Mouse (Mus musculus): Measurements from ENCODE around the gene Daw1. TPM values are rescaled to one million over a fixed set of nuclear protein-coding genes. Genes with fewer than 3 reads are reported as not detected.

Daw1 gene
- 1.00 TPM for polyA plus RNA-seq (2015; fragmentation: Illumina TruSeq; extraction: RNeasy Lipid Tissue Mini Kit (QIAGEN cat#74804); ENCODE audit: low read depth, low replicate concordance)

DNA sequence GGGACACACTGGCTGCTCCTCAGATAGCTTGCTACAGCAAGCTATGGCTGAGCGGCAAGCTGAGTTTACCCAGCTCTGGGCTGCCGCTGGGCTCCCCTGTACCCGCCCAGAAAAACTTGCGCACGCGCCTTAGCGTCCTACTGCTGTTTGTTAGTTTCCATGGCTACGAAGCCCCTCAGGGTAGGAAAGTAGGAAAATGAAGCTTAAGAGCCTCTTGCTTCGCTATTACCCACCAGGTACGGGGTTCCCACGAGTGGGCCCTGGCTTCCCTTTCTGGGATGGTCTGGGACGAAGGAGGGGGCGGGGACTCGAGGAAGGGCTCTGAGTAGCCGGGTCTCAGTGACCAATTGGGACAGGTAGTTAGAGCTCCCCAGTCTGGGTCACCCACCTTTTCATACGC is at the start of gene Daw1:
Gene Daw1, plus strand, starts transcription at position 150 of the 400 bp plus-strand sequence.

DNA sequence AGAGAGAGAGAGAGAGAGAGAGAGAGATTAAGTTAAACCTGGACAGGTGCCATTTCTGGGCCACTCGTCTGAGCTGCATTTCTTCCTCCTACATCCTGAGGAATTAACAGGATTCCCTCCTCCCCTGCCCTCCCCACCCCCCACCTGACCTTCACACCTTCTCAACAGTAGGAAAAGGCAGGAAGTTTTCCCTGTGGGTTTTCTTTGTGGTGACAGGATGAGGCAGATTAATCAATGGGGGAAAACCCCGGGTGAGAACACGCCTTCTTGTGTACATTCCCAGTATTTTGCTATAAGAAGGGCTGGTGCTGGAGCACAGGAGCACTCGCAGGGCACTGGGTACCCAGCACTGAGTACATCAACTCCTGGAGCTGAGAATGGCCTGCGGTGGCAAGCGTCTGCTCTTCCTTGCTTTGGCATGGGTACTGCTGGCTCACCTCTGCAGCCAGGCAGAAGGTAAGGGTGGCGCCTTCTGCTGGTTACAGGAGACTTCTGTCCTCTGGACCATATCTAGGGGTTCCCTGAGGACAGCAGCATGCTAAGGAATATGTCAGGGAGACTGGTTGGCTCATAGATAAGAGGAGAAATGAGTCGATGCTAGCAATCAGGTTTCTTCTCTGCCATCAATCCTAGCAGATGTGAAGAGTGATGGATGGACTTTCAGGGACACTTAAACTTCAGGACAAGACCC is 43.0 kb upstream of the Daw1 start, which contains the start of gene Ccl20:
Gene Ccl20, plus strand, starts transcription at position 320 of the 691 bp plus-strand sequence.

Other genes starting within 250 kb of the Daw1 start
- gene A030005L19Rik, start 246.4 kb upstream of the Daw1 start, polyA plus RNA-seq (2015; fragmentation: Illumina TruSeq; extraction: RNeasy Lipid Tissue Mini Kit (QIAGEN cat#74804); ENCODE audit: low read depth, low replicate concordance) = not detected
- not detected for gene A030014E15Rik, start 234.8 kb upstream of the Daw1 start, polyA plus RNA-seq (2015; fragmentation: Illumina TruSeq; extraction: RNeasy Lipid Tissue Mini Kit (QIAGEN cat#74804); ENCODE audit: low read depth, low replicate concordance)
- gene Gm6217, start 228.4 kb upstream of the Daw1 start, polyA plus RNA-seq (2015; fragmentation: Illumina TruSeq; extraction: RNeasy Lipid Tissue Mini Kit (QIAGEN cat#74804); ENCODE audit: low read depth, low replicate concordance) = not detected
- gene A030003K21Rik, start 216.4 kb upstream of the Daw1 start, polyA plus RNA-seq (2015; fragmentation: Illumina TruSeq; extraction: RNeasy Lipid Tissue Mini Kit (QIAGEN cat#74804); ENCODE audit: low read depth, low replicate concordance) = not detected
- not detected for gene Gm7544, start 203.7 kb upstream of the Daw1 start, polyA plus RNA-seq (2015; fragmentation: Illumina TruSeq; extraction: RNeasy Lipid Tissue Mini Kit (QIAGEN cat#74804); ENCODE audit: low read depth, low replicate concordance)
- not detected for gene Gm47955, start 199.5 kb upstream of the Daw1 start, polyA plus RNA-seq (2015; fragmentation: Illumina TruSeq; extraction: RNeasy Lipid Tissue Mini Kit (QIAGEN cat#74804); ENCODE audit: low read depth, low replicate concordance)
- gene Gm47959, start 159.2 kb upstream of the Daw1 start, polyA plus RNA-seq (2015; fragmentation: Illumina TruSeq; extraction: RNeasy Lipid Tissue Mini Kit (QIAGEN cat#74804); ENCODE audit: low read depth, low replicate concordance) = not detected
- gene Slc19a3, start 121.3 kb upstream of the Daw1 start, polyA plus RNA-seq (2015; fragmentation: Illumina TruSeq; extraction: RNeasy Lipid Tissue Mini Kit (QIAGEN cat#74804); ENCODE audit: low read depth, low replicate concordance) = 3.9 TPM
- not detected for gene Krtap28-10, start 117.3 kb upstream of the Daw1 start, polyA plus RNA-seq (2015; fragmentation: Illumina TruSeq; extraction: RNeasy Lipid Tissue Mini Kit (QIAGEN cat#74804); ENCODE audit: low read depth, low replicate concordance)
- gene Gm47969, start 114.8 kb upstream of the Daw1 start, polyA plus RNA-seq (2015; fragmentation: Illumina TruSeq; extraction: RNeasy Lipid Tissue Mini Kit (QIAGEN cat#74804); ENCODE audit: low read depth, low replicate concordance) = not detected
- not detected for gene A030005K14Rik, start 100.4 kb upstream of the Daw1 start, polyA plus RNA-seq (2015; fragmentation: Illumina TruSeq; extraction: RNeasy Lipid Tissue Mini Kit (QIAGEN cat#74804); ENCODE audit: low read depth, low replicate concordance)
- not detected for gene Krtap28-13, start 98.8 kb upstream of the Daw1 start, polyA plus RNA-seq (2015; fragmentation: Illumina TruSeq; extraction: RNeasy Lipid Tissue Mini Kit (QIAGEN cat#74804); ENCODE audit: low read depth, low replicate concordance)
- not detected for gene Ccl20, start 43.0 kb upstream of the Daw1 start, polyA plus RNA-seq (2015; fragmentation: Illumina TruSeq; extraction: RNeasy Lipid Tissue Mini Kit (QIAGEN cat#74804); ENCODE audit: low read depth, low replicate concordance)
- 59.1 TPM for gene Sphkap, start 248.4 kb downstream of the Daw1 start, polyA plus RNA-seq (2015; fragmentation: Illumina TruSeq; extraction: RNeasy Lipid Tissue Mini Kit (QIAGEN cat#74804); ENCODE audit: low read depth, low replicate concordance)